In the genomic region with DNA sequence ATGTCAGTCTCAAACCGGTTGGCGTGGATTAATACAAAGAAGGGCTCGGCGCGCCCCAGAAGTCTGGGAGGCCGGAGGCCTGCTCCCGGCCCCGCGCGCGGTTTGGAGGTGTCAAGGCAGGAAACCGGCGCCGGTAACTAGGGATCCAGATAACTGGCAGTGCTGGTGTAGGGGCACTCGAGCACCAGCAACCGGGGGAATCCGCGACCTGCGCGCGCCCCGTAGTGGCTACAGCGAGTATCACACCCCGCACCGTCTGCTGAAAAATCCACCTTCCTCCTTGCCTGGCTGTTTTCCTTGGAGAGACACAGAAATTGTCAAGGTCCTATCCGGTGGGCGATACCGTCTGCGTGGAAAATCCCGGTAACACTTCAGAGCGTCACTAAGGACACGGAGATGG, we compare ENCODE assay signal across 8 mouse cellular contexts. TPM values are rescaled to one million over a fixed set of nuclear protein-coding genes. Genes with fewer than 3 reads are reported as not detected.
A peak's percentile ranks its signal among the peaks of the same experiment; 100 is the strongest.
DNase-seq lines count a peak whose midpoint lies in the region; ATAC-seq lines count a peak whose summit lies in the region.

No protein-coding gene starts in this region.

- H3K27me3 ChIP-seq in embryonic facial prominence, embryonic 13.5 days, result peaks cover 100% of the 10 kb centered on the region
- H3K27me3 ChIP-seq in heart, embryonic 10.5 days (ENCODE audit: insufficient read depth, poor library complexity, severe bottlenecking), result peaks cover 100% of the 10 kb centered on the region
- peaks cover 99% of the 10 kb centered on the region for H3K27me3 ChIP-seq in limb, embryonic 13.5 days
- H3K27me3 ChIP-seq in midbrain, embryonic 15.5 days (replicated peaks), result peaks cover 97% of the 10 kb centered on the region

- no peaks in the 10 kb centered on the region for H3K9me3 ChIP-seq in embryonic facial prominence, embryonic 13.5 days
- H3K9me3 ChIP-seq in heart, embryonic 10.5 days, result no peaks in the 10 kb centered on the region
- no peaks in the 10 kb centered on the region for H3K9me3 ChIP-seq in limb, embryonic 13.5 days
- H3K9me3 ChIP-seq in midbrain, embryonic 15.5 days, result no peaks in the 10 kb centered on the region

- H3K9ac ChIP-seq in embryonic facial prominence, embryonic 13.5 days, result no peak overlapping the region
- H3K9ac ChIP-seq in limb, embryonic 13.5 days, result no peak overlapping the region
- H3K9ac ChIP-seq in midbrain, embryonic 15.5 days, result 0 out of 2 replicates have a peak overlapping the region, but pooled peaks have one; percentile 27

- no peak overlapping the region for H3K27ac ChIP-seq in embryonic facial prominence, embryonic 13.5 days
- H3K27ac ChIP-seq in heart, embryonic 10.5 days, result no peak overlapping the region
- H3K27ac ChIP-seq in limb, embryonic 13.5 days, result no peak overlapping the region
- H3K27ac ChIP-seq in midbrain, embryonic 15.5 days, result no peak overlapping the region

- under 1% methylated on average over 32 of the region's 32 CpGs for WGBS in embryonic facial prominence, embryonic 13.5 days
- WGBS in heart, embryonic 10.5 days, result 1% methylated on average over 32 of the region's 32 CpGs
- under 1% methylated on average over 32 of the region's 32 CpGs for WGBS in limb, embryonic 13.5 days
- under 1% methylated on average over 32 of the region's 32 CpGs for WGBS in midbrain, embryonic 15.5 days

- peak overlapping the region; percentile 25; the same call in 1 of the 2 replicates for H3K4me3 ChIP-seq in embryonic facial prominence, embryonic 13.5 days
- H3K4me3 ChIP-seq in heart, embryonic 10.5 days, result peak overlapping the region; percentile 35; the same call in 1 of the 2 replicates
- H3K4me3 ChIP-seq in limb, embryonic 13.5 days, result peak overlapping the region; percentile 24
- peak overlapping the region; percentile 24 for H3K4me3 ChIP-seq in midbrain, embryonic 15.5 days

- peak overlapping the region; percentile 49 for H3K4me2 ChIP-seq in embryonic facial prominence, embryonic 13.5 days
- peak overlapping the region; percentile 52 for H3K4me2 ChIP-seq in limb, embryonic 13.5 days (replicated peaks)
- H3K4me2 ChIP-seq in midbrain, embryonic 15.5 days, result peak overlapping the region; percentile 44

- no peak for ATAC-seq in embryonic facial prominence, embryonic 13.5 days (ENCODE audit: insufficient number of reproducible peaks, insufficient read depth, low FRiP score, low TSS enrichment, low read depth)
- ATAC-seq in limb, embryonic 13.5 days (ENCODE audit: low FRiP score, low read depth), result no peak
- no peak for ATAC-seq in midbrain, embryonic 15.5 days (replicated peaks)

- H3K4me1 ChIP-seq in embryonic facial prominence, embryonic 13.5 days, result peaks cover 53% of the 10 kb centered on the region
- peaks cover 52% of the 10 kb centered on the region for H3K4me1 ChIP-seq in heart, embryonic 10.5 days
- H3K4me1 ChIP-seq in limb, embryonic 13.5 days, result peaks cover 47% of the 10 kb centered on the region
- H3K4me1 ChIP-seq in midbrain, embryonic 15.5 days, result peaks cover 53% of the 10 kb centered on the region

- peak; percentile 76 for DNase-seq in 416B (ENCODE audit: low read depth)
- peak; percentile 86 to 90 for DNase-seq in adrenal gland, postnatal 36 days
- peak; percentile 90 for DNase-seq in heart, embryonic 10.5 days (ENCODE audit: low spot score)
- DNase-seq in kidney, adult 9 months, result peak; percentile 87
- DNase-seq in spleen, postnatal 10 days (ENCODE audit: low spot score in 2 of 2), result peak; percentile 75 to 86

- H3K36me3 ChIP-seq in embryonic facial prominence, embryonic 13.5 days, result no peaks in the 10 kb centered on the region
- H3K36me3 ChIP-seq in heart, embryonic 10.5 days, result no peaks in the 10 kb centered on the region
- H3K36me3 ChIP-seq in limb, embryonic 13.5 days, result no peaks in the 10 kb centered on the region
- H3K36me3 ChIP-seq in midbrain, embryonic 15.5 days (replicated peaks), result no peaks in the 10 kb centered on the region

RNA-seq across cellular contexts. Expression of a gene that starts 5.2 kb away (rescaled TPM):
- total RNA-seq in adrenal gland, postnatal 36 days (2021), result under 1 TPM; 0.10 to 0.30 TPM
- polyA plus RNA-seq in embryonic facial prominence, embryonic 13.5 days (2015; fragmentation: Nextera tagmentation; extraction: Ambion mirVana), result 0.07 TPM in 1 of 2 replicates, not detected in the other
- polyA plus RNA-seq in heart, embryonic 10.5 days (2016; fragmentation: Nextera tagmentation; extraction: Ambion mirVana), result 0.06 TPM in 1 of 2 replicates, not detected in the other
- polyA plus RNA-seq in limb, embryonic 13.5 days (2015; fragmentation: Nextera tagmentation; extraction: Ambion mirVana), result 0.05 TPM in 1 of 2 replicates, not detected in the other
- 0.52 and 0.81 TPM in 2 replicates for polyA plus RNA-seq in midbrain, embryonic 15.5 days (2015; fragmentation: Nextera tagmentation; extraction: Ambion mirVana)

RNA-seq across cellular contexts. Expression of a gene that starts 14.4 kb away (rescaled TPM):
- total RNA-seq in adrenal gland, postnatal 36 days (2021), result not detected
- polyA plus RNA-seq in embryonic facial prominence, embryonic 13.5 days (2015; fragmentation: Nextera tagmentation; extraction: Ambion mirVana), result not detected in 2 replicates
- polyA plus RNA-seq in heart, embryonic 10.5 days (2016; fragmentation: Nextera tagmentation; extraction: Ambion mirVana), result not detected in 2 replicates
- polyA plus RNA-seq in limb, embryonic 13.5 days (2015; fragmentation: Nextera tagmentation; extraction: Ambion mirVana), result not detected in 2 replicates
- 2.0 and 2.9 TPM in 2 replicates for polyA plus RNA-seq in midbrain, embryonic 15.5 days (2015; fragmentation: Nextera tagmentation; extraction: Ambion mirVana)

RNA-seq across cellular contexts. Expression of a gene that starts 26.1 kb away (rescaled TPM):
- total RNA-seq in adrenal gland, postnatal 36 days (2021), result 1 to 10 TPM; 1.1 to 1.3 TPM
- polyA plus RNA-seq in embryonic facial prominence, embryonic 13.5 days (2015; fragmentation: Nextera tagmentation; extraction: Ambion mirVana), result 4.9 and 5.3 TPM in 2 replicates
- polyA plus RNA-seq in heart, embryonic 10.5 days (2016; fragmentation: Nextera tagmentation; extraction: Ambion mirVana), result 0.09 TPM in 1 of 2 replicates, not detected in the other
- 2.1 and 2.4 TPM in 2 replicates for polyA plus RNA-seq in limb, embryonic 13.5 days (2015; fragmentation: Nextera tagmentation; extraction: Ambion mirVana)
- 0.17 TPM in 1 of 2 replicates, not detected in the other for polyA plus RNA-seq in midbrain, embryonic 15.5 days (2015; fragmentation: Nextera tagmentation; extraction: Ambion mirVana)

RNA-seq across cellular contexts. Expression of a gene that starts 27.3 kb away (rescaled TPM):
- total RNA-seq in adrenal gland, postnatal 36 days (2021), result 10 to 100 TPM; 68.3 to 87.0 TPM
- 90.4 and 92.5 TPM in 2 replicates for polyA plus RNA-seq in embryonic facial prominence, embryonic 13.5 days (2015; fragmentation: Nextera tagmentation; extraction: Ambion mirVana)
- 95.0 and 97.7 TPM in 2 replicates for polyA plus RNA-seq in heart, embryonic 10.5 days (2016; fragmentation: Nextera tagmentation; extraction: Ambion mirVana)
- polyA plus RNA-seq in limb, embryonic 13.5 days (2015; fragmentation: Nextera tagmentation; extraction: Ambion mirVana), result 93.4 and 94.5 TPM in 2 replicates
- polyA plus RNA-seq in midbrain, embryonic 15.5 days (2015; fragmentation: Nextera tagmentation; extraction: Ambion mirVana), result 72.7 and 84.7 TPM in 2 replicates

RNA-seq across cellular contexts. Expression of a gene that starts 41.0 kb away (rescaled TPM):
- 100 to 1,000 TPM; 132 to 140 TPM for total RNA-seq in adrenal gland, postnatal 36 days (2021)
- 44.1 and 44.6 TPM in 2 replicates for polyA plus RNA-seq in embryonic facial prominence, embryonic 13.5 days (2015; fragmentation: Nextera tagmentation; extraction: Ambion mirVana)
- polyA plus RNA-seq in heart, embryonic 10.5 days (2016; fragmentation: Nextera tagmentation; extraction: Ambion mirVana), result 41.7 and 42.7 TPM in 2 replicates
- 39.1 and 41.0 TPM in 2 replicates for polyA plus RNA-seq in limb, embryonic 13.5 days (2015; fragmentation: Nextera tagmentation; extraction: Ambion mirVana)
- 103 and 106 TPM in 2 replicates for polyA plus RNA-seq in midbrain, embryonic 15.5 days (2015; fragmentation: Nextera tagmentation; extraction: Ambion mirVana)
